Mouse (Mus musculus): ENCODE measurements around the gene Grk4. TPM values are rescaled to one million over a fixed set of nuclear protein-coding genes. Genes with fewer than 3 reads are reported as not detected.

The Grk4 gene
- polyA plus RNA-seq, 1 experiment from 2014 or later: 2.2 TPM

DNA sequence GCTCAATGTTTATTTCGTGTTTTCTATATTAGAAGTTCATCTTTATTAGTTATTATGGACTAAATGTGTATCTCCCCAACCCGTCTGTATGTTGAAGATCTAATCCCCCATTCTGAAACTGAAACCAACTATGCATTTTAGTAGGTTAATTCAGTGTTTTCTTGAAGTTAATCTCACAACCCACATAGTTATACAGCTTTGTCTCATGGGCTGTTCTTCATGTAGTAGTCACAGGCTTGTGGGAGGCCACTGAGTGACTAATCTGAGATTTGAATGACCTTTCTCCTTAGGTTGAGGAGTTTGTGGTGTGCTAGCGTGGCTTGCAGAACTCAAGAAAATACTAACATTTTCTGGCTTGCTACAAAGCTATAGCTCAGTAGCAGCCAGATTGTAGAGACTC lies 124.8 kb downstream of the Grk4 start:
- H3K9ac ChIP-seq (ENCODE audit: low read depth, low read length): no peak overlapping the region
- no peak overlapping the region for H3K27ac ChIP-seq (ENCODE audit: low read depth, low read length)
- H3K27me3 ChIP-seq (ENCODE audit: control insufficient read depth, insufficient read depth, low read length): no peaks in the 10 kb centered on the region
- no peak overlapping the region for H3K4me3 ChIP-seq (ENCODE audit: low read depth, low read length)
- 94% methylated on average over 3 of the region's 3 CpGs for WGBS
- ATAC-seq (ENCODE audit: low FRiP score) (no peak), DNase-seq (ENCODE audit: low spot score) (no peak)
- no peaks in the 10 kb centered on the region for H3K4me1 ChIP-seq (replicated peaks; ENCODE audit: control insufficient read depth, insufficient read depth, low read length)
- no peaks in the 10 kb centered on the region for H3K36me3 ChIP-seq (ENCODE audit: control insufficient read depth, insufficient read depth, low read length)
- no peaks in the 10 kb centered on the region for H3K9me3 ChIP-seq (ENCODE audit: control insufficient read depth, low read length)
- no peak overlapping the region for H3K4me2 ChIP-seq (replicated peaks; ENCODE audit: low read depth, low read length)

DNA sequence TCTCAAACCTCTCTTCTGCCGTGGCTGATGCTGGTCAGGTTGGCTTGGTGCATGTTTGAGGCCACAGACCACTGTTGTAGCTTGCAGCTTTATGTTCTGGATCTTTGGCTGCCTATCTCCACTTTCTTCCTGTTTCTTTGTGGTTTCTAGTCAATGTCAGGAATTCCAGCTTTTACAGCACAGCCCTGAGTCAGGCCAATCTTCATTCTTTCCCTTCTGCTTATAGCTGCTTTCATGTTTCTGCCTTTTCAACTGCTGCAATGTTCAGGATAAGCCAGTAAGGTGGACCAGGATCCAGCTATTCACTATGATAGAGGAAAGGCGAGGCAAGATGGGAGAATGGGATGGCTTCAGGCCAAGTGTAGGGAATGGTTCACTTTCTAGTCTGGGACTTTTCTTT lies 131.0 kb downstream of the Grk4 start:
- Histone ChIP-seq H3K9me3 (ENCODE audit: control insufficient read depth, low read length) (no peaks in the 10 kb centered on the region), H3K4me1 (replicated peaks; ENCODE audit: control insufficient read depth, insufficient read depth, low read length) (no peaks in the 10 kb centered on the region), H3K4me3 (ENCODE audit: low read depth, low read length) (no peak overlapping the region), H3K4me2 (replicated peaks; ENCODE audit: low read depth, low read length) (no peak overlapping the region), H3K27ac (ENCODE audit: low read depth, low read length) (no peak overlapping the region), H3K36me3 (ENCODE audit: control insufficient read depth, insufficient read depth, low read length) (no peaks in the 10 kb centered on the region; the same call in 1 of the 2 replicates), H3K27me3 (ENCODE audit: control insufficient read depth, insufficient read depth, low read length) (no peaks in the 10 kb centered on the region), H3K9ac (ENCODE audit: low read depth, low read length) (no peak overlapping the region)
- no peak for DNase-seq (ENCODE audit: low spot score)
- 85% methylated on average over 2 of the region's 2 CpGs for WGBS
- ATAC-seq (ENCODE audit: low FRiP score): no peak

DNA sequence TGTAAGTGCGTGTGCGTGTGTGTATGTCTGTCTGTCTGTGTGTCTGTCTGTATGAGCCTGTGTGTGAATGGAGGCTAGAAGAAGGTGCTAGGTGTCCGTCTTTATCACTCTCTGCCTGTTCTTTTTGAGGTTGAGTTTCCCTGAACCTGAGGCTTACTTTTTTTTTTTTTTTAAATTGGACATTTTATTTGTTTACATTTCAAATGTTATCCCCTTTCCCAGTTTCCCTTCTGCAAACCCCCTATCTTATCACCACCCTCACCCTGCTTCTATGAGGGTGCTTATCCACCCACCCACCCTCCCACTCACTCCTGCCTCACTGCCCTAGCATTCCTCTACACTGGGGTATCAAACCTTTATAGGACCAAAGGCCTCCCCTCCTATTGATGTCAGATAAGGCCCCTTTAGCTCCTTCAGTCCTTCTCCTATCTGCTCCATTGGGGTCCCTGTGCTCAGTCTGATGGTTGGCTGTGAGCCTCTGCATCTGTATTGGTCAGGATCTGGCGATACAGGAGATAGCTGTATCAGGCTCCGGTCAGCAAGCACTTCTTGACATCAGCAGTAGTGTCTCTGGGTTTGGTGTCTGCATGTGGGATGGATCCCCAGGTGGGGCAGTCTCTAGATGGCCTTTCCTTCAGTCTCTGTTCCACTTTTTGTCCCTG lies 140.2 kb downstream of the Grk4 start:
- no peaks in the 10 kb centered on the region for H3K4me1 ChIP-seq (replicated peaks; ENCODE audit: control insufficient read depth, insufficient read depth, low read length)
- H3K27me3 ChIP-seq (ENCODE audit: control insufficient read depth, insufficient read depth, low read length): no peaks in the 10 kb centered on the region

More for the DNA sequence above, 140.2 kb downstream of the Grk4 start:
- H3K36me3 ChIP-seq (ENCODE audit: control insufficient read depth, insufficient read depth, low read length): peaks cover 7% of the 10 kb centered on the region; the same call in 1 of the 2 replicates
- DNase-seq (ENCODE audit: low spot score) (no peak), ATAC-seq (ENCODE audit: low FRiP score) (no peak)
- no peak overlapping the region for H3K4me2 ChIP-seq (replicated peaks; ENCODE audit: low read depth, low read length)
- H3K4me3 ChIP-seq (ENCODE audit: low read depth, low read length): no peak overlapping the region
- no peak overlapping the region for H3K9ac ChIP-seq (ENCODE audit: low read depth, low read length)
- no peak overlapping the region for H3K27ac ChIP-seq (ENCODE audit: low read depth, low read length)
- WGBS: 97% methylated on average over 5 of the region's 5 CpGs
- H3K9me3 ChIP-seq (ENCODE audit: control insufficient read depth, low read length): no peaks in the 10 kb centered on the region

MicroRNA genes within 50 kb of the gene (microRNA counts, 519-probe panel; counts per million panel counts)
- not detected for microRNA mmu-miR-467g

Other genes starting within 250 kb of the Grk4 start
- 4.3 TPM in 2 replicates for gene Tnip2, start 146.4 kb upstream of the Grk4 start, polyA plus RNA-seq (2014; fragmentation: Nextera tagmentation; extraction: Ambion mirVana)
- 10.8 and 12.6 TPM in 2 replicates for gene Sh3bp2, start 134.5 kb upstream of the Grk4 start, polyA plus RNA-seq (2014; fragmentation: Nextera tagmentation; extraction: Ambion mirVana)
- 161 and 167 TPM in 2 replicates for gene Add1, start 86.7 kb upstream of the Grk4 start, polyA plus RNA-seq (2014; fragmentation: Nextera tagmentation; extraction: Ambion mirVana)
- gene Mfsd10, start 23.2 kb upstream of the Grk4 start, polyA plus RNA-seq (2014; fragmentation: Nextera tagmentation; extraction: Ambion mirVana): 70.5 and 75.5 TPM in 2 replicates
- 31.0 and 32.6 TPM in 2 replicates for gene Nop14, start 231 bp upstream of the Grk4 start, polyA plus RNA-seq (2014; fragmentation: Nextera tagmentation; extraction: Ambion mirVana)
- gene Htt, start 101.4 kb downstream of the Grk4 start, polyA plus RNA-seq (2014; fragmentation: Nextera tagmentation; extraction: Ambion mirVana): 16.2 and 24.6 TPM in 2 replicates
- gene Msantd1, start 247.6 kb downstream of the Grk4 start, polyA plus RNA-seq (2014; fragmentation: Nextera tagmentation; extraction: Ambion mirVana): 1.7 and 2.7 TPM in 2 replicates